Mouse (Mus musculus) CH12.LX (cell line): ENCODE results near the gene Lpxn. TPM values are rescaled to one million over a fixed set of nuclear protein-coding genes. Genes with fewer than 3 reads are reported as not detected.

ENCODE experiments used
- DNase-seq: peaks from one replicate; pipeline ENCODE4 v3.0.0-alpha.2; 2013; ENCODE audit errors: extremely low read depth
- H3K27ac ChIP-seq: 2 replicates; pipeline ENCODE4 v1.5.1; 2012; ENCODE audit warnings: low read depth, mild to moderate bottlenecking, control low read depth, moderate library complexity; ENCODE audit not compliant: insufficient read depth
- H3K27me3 ChIP-seq: replicated peaks from 2 replicates; pipeline ENCODE3; 2012; ENCODE audit warnings: inconsistent platforms
- H3K36me3 ChIP-seq, 2 experiments: replicated peaks in 1 of 2; 2 replicates each; pipeline versions ENCODE3 to v1.6.1; 2012; ENCODE audit warnings: inconsistent platforms in 1 of 2, low read length in 1 of 2, mild to moderate bottlenecking in 1 of 2, mixed read lengths in 1 of 2, moderate library complexity in 1 of 2; ENCODE audit not compliant: control insufficient read depth in 1 of 2, insufficient read depth in 1 of 2
- H3K4me1 ChIP-seq, 2 experiments: 2 replicates each; pipeline ENCODE4 v1.6.1; 2012; ENCODE audit warnings: inconsistent platforms in 1 of 2, moderate library complexity in 1 of 2; ENCODE audit not compliant: insufficient read depth in 2 of 2, control insufficient read depth in 1 of 2
- H3K4me2 ChIP-seq: 2 replicates; pipeline ENCODE4 v1.6.1; 2012; ENCODE audit warnings: low read depth, mild to moderate bottlenecking, control low read depth; ENCODE audit not compliant: poor library complexity, insufficient read depth, severe bottlenecking
- H3K4me3 ChIP-seq, 3 experiments: fragments of 150-350 bp in 1 of 3; sonication (generic) in 1 of 3; replicated peaks in 1 of 3; 2 replicates each; pipeline versions ENCODE3 to v1.5.1; 2011 to 2012; ENCODE audit warnings: low read depth in 2 of 3, low read length in 2 of 3, mild to moderate bottlenecking in 2 of 3, moderate library complexity in 2 of 3, control low read depth in 1 of 3, improper control_type of control experiment in 1 of 3, inconsistent platforms in 1 of 3, mixed read lengths in 1 of 3; ENCODE audit not compliant: poor library complexity in 1 of 3
- H3K79me2 ChIP-seq: replicated peaks from 2 replicates; pipeline ENCODE4 v1.6.1; 2012; ENCODE audit warnings: mild to moderate bottlenecking, moderate library complexity; ENCODE audit not compliant: control insufficient read depth, poor library complexity, insufficient read depth, severe bottlenecking; ENCODE audit errors: extremely low read depth
- H3K9ac ChIP-seq: 2 replicates; pipeline ENCODE4 v1.6.1; 2012; ENCODE audit warnings: low read depth, mild to moderate bottlenecking, control low read depth, moderate library complexity; ENCODE audit not compliant: insufficient read depth
- H3K9me3 ChIP-seq: replicated peaks from 2 replicates; pipeline ENCODE3; 2012; ENCODE audit warnings: low read length, inconsistent platforms, mixed read lengths
- BHLHE40 ChIP-seq: IDR thresholded peaks from 2 replicates; pipeline ENCODE4 v1.6.1; 2011; ENCODE audit warnings: mild to moderate bottlenecking, low read depth, low read length, improper control_type of control experiment
- CHD1 ChIP-seq: IDR thresholded peaks from 2 replicates; pipeline ENCODE4 v1.6.1; 2012; ENCODE audit warnings: low read depth, low read length, improper control_type of control experiment, inconsistent platforms
- CHD2 ChIP-seq: IDR thresholded peaks from 2 replicates; pipeline ENCODE4 v1.6.1; 2011; ENCODE audit warnings: low read length, improper control_type of control experiment
- CTCF ChIP-seq, 2 experiments: IDR thresholded peaks in 1 of 2; conservative IDR thresholded peaks in 1 of 2; 2 replicates each; pipeline ENCODE4 v1.5.1; 2011 to 2012; ENCODE audit warnings: low read depth in 2 of 2, low read length in 2 of 2, improper control_type of control experiment in 1 of 2, inconsistent platforms in 1 of 2, mild to moderate bottlenecking in 1 of 2, moderate library complexity in 1 of 2
- E2F4 ChIP-seq: IDR thresholded peaks from 2 replicates; pipeline ENCODE4 v1.6.1; 2011; ENCODE audit warnings: low read depth, low read length, improper control_type of control experiment; ENCODE audit not compliant: insufficient replicate concordance
- ELF1 ChIP-seq: IDR thresholded peaks from 2 replicates; pipeline ENCODE4 v1.6.1; 2014; ENCODE audit warnings: low read depth, mild to moderate bottlenecking, inconsistent platforms, low read length, improper control_type of control experiment
- EP300 ChIP-seq: IDR thresholded peaks from 2 replicates; pipeline ENCODE4 v1.6.1; 2011; ENCODE audit warnings: low read length, improper control_type of control experiment
- ETS1 ChIP-seq: conservative IDR thresholded peaks from 2 replicates; pipeline ENCODE4 v1.6.1; 2012; ENCODE audit warnings: low read depth, mild to moderate bottlenecking, inconsistent platforms, low read length, improper control_type of control experiment, moderate library complexity
- GABPA ChIP-seq: IDR thresholded peaks from 2 replicates; pipeline ENCODE4 v1.6.1; 2012; ENCODE audit warnings: low read depth, low read length, improper control_type of control experiment, inconsistent platforms; ENCODE audit not compliant: insufficient replicate concordance
- IRF4 ChIP-seq: IDR thresholded peaks from 2 replicates; pipeline ENCODE4 v1.6.1; 2014; ENCODE audit warnings: low read depth, mild to moderate bottlenecking, inconsistent platforms, low read length, improper control_type of control experiment
- JUN ChIP-seq: IDR thresholded peaks from 2 replicates; pipeline ENCODE4 v1.6.1; 2011; ENCODE audit warnings: low read depth, mild to moderate bottlenecking, low read length, improper control_type of control experiment, moderate library complexity; ENCODE audit not compliant: insufficient read depth
- JUND ChIP-seq: conservative IDR thresholded peaks from 2 replicates; pipeline ENCODE4 v1.6.1; 2011; ENCODE audit warnings: low read depth, low read length, improper control_type of control experiment
- KAT2A ChIP-seq: IDR thresholded peaks from 2 replicates; pipeline ENCODE4 v1.6.1; 2012; ENCODE audit warnings: low read length, improper control_type of control experiment, inconsistent platforms; ENCODE audit not compliant: insufficient replicate concordance
- MAFK ChIP-seq: IDR thresholded peaks from 2 replicates; pipeline ENCODE4 v1.6.1; 2011; ENCODE audit warnings: low read length, improper control_type of control experiment; ENCODE audit not compliant: insufficient replicate concordance
- MAX ChIP-seq: IDR thresholded peaks from 2 replicates; pipeline ENCODE4 v1.6.1; 2011; ENCODE audit warnings: low read length, improper control_type of control experiment
- MAZ ChIP-seq: IDR thresholded peaks from 2 replicates; pipeline ENCODE4 v1.6.1; 2012; ENCODE audit warnings: low read depth, mild to moderate bottlenecking, inconsistent platforms, low read length, improper control_type of control experiment, moderate library complexity
- MXI1 ChIP-seq: IDR thresholded peaks from 2 replicates; pipeline ENCODE4 v1.6.1; 2011; ENCODE audit warnings: mild to moderate bottlenecking, low read depth, low read length, improper control_type of control experiment
- MYC ChIP-seq: IDR thresholded peaks from 2 replicates; pipeline ENCODE4 v1.6.1; 2011; ENCODE audit warnings: low read depth, mild to moderate bottlenecking, improper control_type of control experiment, low read length
- NELFE ChIP-seq: IDR thresholded peaks from 2 replicates; pipeline ENCODE4 v1.6.1; 2011; ENCODE audit warnings: low read depth, low read length, improper control_type of control experiment
- PAX5 ChIP-seq: IDR thresholded peaks from 2 replicates; pipeline ENCODE4 v1.6.1; 2012; ENCODE audit warnings: low read length, inconsistent platforms, mixed read lengths
- POLR2A ChIP-seq: IDR thresholded peaks from 2 replicates; pipeline ENCODE4 v1.6.1; 2011; ENCODE audit warnings: low read depth, mild to moderate bottlenecking, improper control_type of control experiment, low read length
- RAD21 ChIP-seq: IDR thresholded peaks from 2 replicates; pipeline ENCODE4 v1.6.1; 2011; ENCODE audit warnings: low read depth, mild to moderate bottlenecking, low read length, improper control_type of control experiment, moderate library complexity
- SMC3 ChIP-seq: IDR thresholded peaks from 2 replicates; pipeline ENCODE4 v1.6.1; 2011; ENCODE audit warnings: low read depth, low read length, improper control_type of control experiment
- TBP ChIP-seq: conservative IDR thresholded peaks from 2 replicates; pipeline ENCODE4 v1.6.1; 2011; ENCODE audit warnings: low read depth, low read length, improper control_type of control experiment
- UBTF ChIP-seq: IDR thresholded peaks from 2 replicates; pipeline ENCODE4 v1.6.1; 2012; ENCODE audit warnings: low read depth, mild to moderate bottlenecking, inconsistent platforms, low read length, improper control_type of control experiment, moderate library complexity
- USF1 ChIP-seq: IDR thresholded peaks from 2 replicates; pipeline ENCODE4 v1.6.1; 2014; ENCODE audit warnings: low read depth, mild to moderate bottlenecking, inconsistent platforms, low read length, improper control_type of control experiment
- USF2 ChIP-seq: conservative IDR thresholded peaks from 2 replicates; pipeline ENCODE4 v1.6.1; 2011; ENCODE audit warnings: low read depth, low read length, improper control_type of control experiment
- ZKSCAN1 ChIP-seq: IDR thresholded peaks from 2 replicates; pipeline ENCODE4 v1.6.1; 2012; ENCODE audit warnings: low read depth, inconsistent platforms, low read length, improper control_type of control experiment, borderline replicate concordance
- ZNF384 ChIP-seq: IDR thresholded peaks from 2 replicates; pipeline ENCODE4 v1.6.1; 2012; ENCODE audit warnings: low read depth, low read length, improper control_type of control experiment, inconsistent platforms
- dilution Hi-C: fragments of 300-500 bp; cut with MboI; formaldehyde crosslinking; loops from 2 replicates; pipeline ENCODE4 v1.14.3; 2020; ENCODE audit warnings: low sequenced_read_pairs; ENCODE audit not compliant: extremely low pct_unique_long_range_greater_than_20kb, extremely low pct_ligation_motif_present
- in situ Hi-C: fragments of 300-500 bp; cut with MboI; formaldehyde crosslinking; loops from 3 replicates; pipeline ENCODE4 v1.14.3; 2019; ENCODE audit warnings: low sequenced_read_pairs, low pct_ligation_motif_present, low pct_unique_long_range_greater_than_20kb, mixed read lengths
- polyA plus RNA-seq: library from polyadenylated mRNA; unstranded; fragments of >175 nt; gene quantifications from 2 replicates; pipeline ENCODE4 v1.2.1, GENCODE M21; 2012; ENCODE audit warnings: low read depth; ENCODE audit not compliant: insufficient read length
- total RNA-seq, 2 experiments: library from RNA; depleted of rRNA; stranded (reverse); fragments of 300-350 nt in 1 of 2; fragments of >200 nt in 1 of 2; gene quantifications; 2 replicates each; pipeline ENCODE4 v1.2.3; 2012 to 2014

Lpxn gene
- total and polyA plus RNA-seq, 3 experiments, result 39.2 to 140 (median 66.4) TPM

DNA sequence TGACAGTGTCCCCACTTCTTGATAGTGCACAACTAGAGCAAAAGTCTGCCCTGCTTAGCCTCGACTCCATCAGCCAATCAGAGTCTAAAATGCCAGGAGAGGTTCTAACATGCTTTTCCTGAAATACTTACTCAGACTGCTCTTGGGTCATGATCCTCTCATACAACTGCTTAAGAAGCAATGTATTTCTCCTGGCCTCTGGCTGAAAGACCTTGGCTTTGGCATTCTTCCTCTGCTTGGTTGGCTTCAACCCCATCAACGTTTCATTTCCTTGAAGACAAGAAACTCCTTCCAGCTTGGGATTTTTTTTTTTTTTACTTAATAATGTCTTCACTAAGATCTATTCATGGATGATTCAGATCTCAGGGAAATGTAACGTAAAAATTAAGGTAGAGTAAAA, 39.7 kb upstream of the Lpxn start:
- TF ChIP-seq GABPA (no peak), IRF4 (no peak), BHLHE40 (no peak), CTCF (conservative IDR thresholded peaks at IDR 0.05 in 1 of 2, IDR thresholded peaks at IDR 0.05 in 1 of 2; ENCODE audit: low read depth in 2 of 2, low read length in 2 of 2) (no peak), MAFK (no peak), MAX (no peak), ZKSCAN1 (no peak), POLR2A (no peak), SMC3 (no peak), RAD21 (no peak), JUN (no peak), KAT2A (no peak), CHD1 (no peak), NELFE (no peak), USF2 (no peak), ELF1 (no peak), ZNF384 (no peak), CHD2 (no peak)
- DNase-seq, result no peak
- Histone ChIP-seq H3K4me1 (no peaks in the 10 kb centered on the region), H3K4me2 (no peak overlapping the region), H3K9ac (no peak overlapping the region), H3K4me3 (no peak overlapping the region), H3K27ac (no peak overlapping the region), H3K27me3 (no peaks in the 10 kb centered on the region), H3K36me3 (no peaks in the 10 kb centered on the region), H3K9me3 (no peaks in the 10 kb centered on the region), H3K79me2 (no peaks in the 10 kb centered on the region)
- dilution Hi-C loops (no loop called here), in situ Hi-C loops (no loop called here)

DNA sequence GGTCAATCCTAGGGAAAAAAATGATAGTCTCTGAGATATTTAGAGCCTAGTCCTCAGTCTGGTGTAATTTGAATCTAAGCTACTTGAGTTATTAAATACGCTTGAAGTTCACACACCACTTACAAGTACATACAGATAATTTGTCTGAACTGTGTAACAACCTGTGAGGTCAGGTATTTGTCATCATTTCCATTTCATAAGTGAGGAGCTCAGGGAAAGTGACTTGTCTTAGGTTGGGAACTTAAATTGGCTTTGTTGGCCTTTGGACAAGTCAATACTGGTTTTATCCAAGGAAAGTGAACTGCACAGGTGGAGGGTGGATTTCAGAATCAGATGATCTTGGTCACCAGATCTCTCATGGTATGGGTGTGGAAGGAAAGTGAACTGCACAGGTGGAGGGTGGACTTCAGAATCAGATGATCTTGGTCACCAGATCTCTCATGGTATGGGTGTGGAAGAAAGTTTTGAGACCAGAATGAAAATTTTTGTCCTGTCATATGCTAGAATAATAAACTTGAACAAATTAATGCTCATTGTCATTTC, 37.0 kb upstream of the Lpxn start:
- dilution Hi-C loops (no loop called here), in situ Hi-C loops (no loop called here)
- no peak for TF ChIP-seq CHD2
- TF ChIP-seq NELFE, result no peak
- no peak for TF ChIP-seq EP300
- no peak for TF ChIP-seq JUN
- TF ChIP-seq E2F4, result no peak
- no peak for TF ChIP-seq ZNF384
- TF ChIP-seq MYC, result no peak
- no peak for TF ChIP-seq ETS1
- no peak for TF ChIP-seq ZKSCAN1
- no peak for TF ChIP-seq POLR2A
- no peak for TF ChIP-seq SMC3
- no peak for TF ChIP-seq PAX5
- TF ChIP-seq UBTF, result no peak
- TF ChIP-seq USF1, result no peak
- TF ChIP-seq JUND, result no peak
- TF ChIP-seq MAZ, result no peak
- no peak for TF ChIP-seq MXI1
- TF ChIP-seq GABPA, result no peak
- TF ChIP-seq TBP, result no peak
- H3K36me3 ChIP-seq, result peaks cover 17 to 22% of the 10 kb centered on the region in 2 experiments
- H3K27ac ChIP-seq, result no peak overlapping the region
- DNase-seq, result no peak
- H3K9me3 ChIP-seq, result no peaks in the 10 kb centered on the region
- no peaks in the 10 kb centered on the region for H3K79me2 ChIP-seq
- no peaks in the 10 kb centered on the region for H3K4me1 ChIP-seq
- H3K4me3 ChIP-seq, result no peak overlapping the region
- no peak overlapping the region for H3K4me2 ChIP-seq
- H3K27me3 ChIP-seq, result no peaks in the 10 kb centered on the region
- no peak overlapping the region for H3K9ac ChIP-seq
